Mouse (Mus musculus) thymus, adult 2 months (tissue): Measurements from ENCODE around the gene Tekt5. TPM values are rescaled to one million over a fixed set of nuclear protein-coding genes. Genes with fewer than 3 reads are reported as not detected.

ENCODE experiments used
- DNase-seq: peaks from one replicate; pipeline ENCODE4 v3.0.0; 2021
- H3K27ac ChIP-seq: fragments of 200-500 bp; 2 replicates; pipeline ENCODE4 v1.5.1; 2012; ENCODE audit warnings: low read length, control low read depth; ENCODE audit not compliant: control insufficient read depth, insufficient read depth
- H3K27me3 ChIP-seq: fragments of 200-500 bp; 2 replicates; pipeline ENCODE4 v1.6.1; 2012; ENCODE audit warnings: mild to moderate bottlenecking, low read length, moderate library complexity, mixed read lengths; ENCODE audit not compliant: control insufficient read depth, insufficient read depth
- H3K36me3 ChIP-seq: fragments of 200-500 bp; 2 replicates; pipeline ENCODE4 v1.6.1; 2012; ENCODE audit warnings: mild to moderate bottlenecking, low read length, moderate library complexity; ENCODE audit not compliant: control insufficient read depth, insufficient read depth
- H3K4me1 ChIP-seq: fragments of 200-500 bp; replicated peaks from 2 replicates; pipeline ENCODE4 v1.6.1; 2012; ENCODE audit warnings: low read length; ENCODE audit not compliant: control insufficient read depth, insufficient read depth
- H3K4me3 ChIP-seq: fragments of 200-500 bp; 2 replicates; pipeline ENCODE4 v1.5.1; 2012; ENCODE audit warnings: mild to moderate bottlenecking, low read length, control low read depth, moderate library complexity; ENCODE audit not compliant: control insufficient read depth, insufficient read depth
- CTCF ChIP-seq: fragments of 200-500 bp; IDR thresholded peaks from 2 replicates; pipeline ENCODE4 v1.5.1; 2012; ENCODE audit warnings: mild to moderate bottlenecking, control low read depth, low read length, moderate library complexity, borderline replicate concordance; ENCODE audit not compliant: control insufficient read depth, poor library complexity, insufficient read depth; ENCODE audit errors: extremely low read depth
- POLR2A ChIP-seq: fragments of 200-500 bp; IDR thresholded peaks from 2 replicates; pipeline ENCODE4 v1.6.1; 2012; ENCODE audit warnings: mild to moderate bottlenecking, low read length, control low read depth, moderate library complexity; ENCODE audit not compliant: control insufficient read depth, poor library complexity, insufficient read depth; ENCODE audit errors: extremely low read depth
- WGBS: fragments of 180-500 bp; shearing (Covaris S2); methylation state at CpG from one replicate; pipeline ENCODE4 v1.1.7; 2018; 5-methylcytosine and 5-hydroxymethylcytosine counted together
- polyA plus RNA-seq: library from polyadenylated mRNA; depleted of rRNA; stranded (reverse); fragments of >200 nt; gene quantifications from 2 replicates; pipeline ENCODE4 v1.2.3, GENCODE M21; 2012

Gene Tekt5
- polyA plus RNA-seq, 1 experiment: 1.7 TPM

DNA sequence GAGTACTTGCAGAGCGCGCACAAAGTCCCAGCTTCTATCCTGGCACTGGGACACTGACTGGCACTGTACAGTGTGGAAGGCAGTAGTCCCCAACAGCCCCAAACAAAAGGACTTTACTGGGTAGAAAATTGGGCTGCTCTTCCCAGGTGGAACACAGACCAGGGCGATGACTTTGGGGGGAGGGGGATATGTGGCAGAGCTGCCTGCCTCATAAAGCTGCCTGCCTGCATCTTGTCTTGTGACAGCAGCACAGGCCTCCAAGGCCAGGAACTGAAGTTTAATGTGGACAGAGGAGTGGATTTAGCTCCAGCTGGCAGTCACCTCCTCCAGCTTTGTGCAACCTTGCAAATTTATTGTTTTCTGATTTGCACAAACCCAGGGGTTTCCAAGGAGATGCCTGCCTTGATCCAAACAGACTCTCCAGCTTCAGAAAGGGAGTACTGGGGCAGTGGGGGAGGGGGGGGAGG is 25.8 kb downstream of the Tekt5 start:
- Histone ChIP-seq H3K4me3 (no peak overlapping the region), H3K4me1 (no peaks in the 10 kb centered on the region), H3K36me3 (no peaks in the 10 kb centered on the region), H3K27me3 (no peaks in the 10 kb centered on the region), H3K27ac (no peak overlapping the region)
- no peak for TF ChIP-seq POLR2A
- no peak for TF ChIP-seq CTCF
- DNase-seq: no peak
- WGBS: 95% methylated on average over 3 of the region's 3 CpGs

GRCm38 (mm10) chr16:10366240-10367217 is 28.8 kb downstream of the Tekt5 start:
- 91% methylated on average over 14 of the region's 14 CpGs for WGBS
- TF ChIP-seq POLR2A: no peak
- Histone ChIP-seq H3K4me3 (no peak overlapping the region), H3K36me3 (no peaks in the 10 kb centered on the region), H3K27ac (no peak overlapping the region), H3K27me3 (no peaks in the 10 kb centered on the region), H3K4me1 (no peaks in the 10 kb centered on the region)
- no peak for DNase-seq

DNA sequence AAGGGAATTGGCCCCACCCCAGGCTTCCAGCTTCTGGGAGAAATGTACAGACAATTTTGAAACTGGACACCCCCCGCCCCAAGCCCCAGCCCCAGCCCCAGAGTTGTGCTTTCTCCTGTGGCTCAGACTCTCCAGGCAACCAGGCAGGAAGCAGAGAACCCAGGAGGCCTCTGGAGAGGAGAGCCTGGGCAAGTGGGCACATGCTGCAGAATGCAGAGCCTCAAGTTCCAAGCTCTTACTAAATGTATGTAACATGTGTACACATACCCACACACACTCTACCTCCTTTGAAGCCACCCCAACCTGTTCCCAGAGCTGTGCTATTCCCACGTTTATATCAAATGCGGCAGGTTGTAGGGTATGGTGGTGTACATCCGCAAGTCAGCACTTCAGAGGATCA is 29.5 kb downstream of the Tekt5 start:
- 89% methylated on average over 4 of the region's 4 CpGs for WGBS
- no peak for TF ChIP-seq POLR2A
- no peak for TF ChIP-seq CTCF
- Histone ChIP-seq H3K4me1 (no peaks in the 10 kb centered on the region), H3K36me3 (no peaks in the 10 kb centered on the region), H3K27ac (no peak overlapping the region), H3K4me3 (no peak overlapping the region), H3K27me3 (no peaks in the 10 kb centered on the region)
- no peak for DNase-seq

DNA sequence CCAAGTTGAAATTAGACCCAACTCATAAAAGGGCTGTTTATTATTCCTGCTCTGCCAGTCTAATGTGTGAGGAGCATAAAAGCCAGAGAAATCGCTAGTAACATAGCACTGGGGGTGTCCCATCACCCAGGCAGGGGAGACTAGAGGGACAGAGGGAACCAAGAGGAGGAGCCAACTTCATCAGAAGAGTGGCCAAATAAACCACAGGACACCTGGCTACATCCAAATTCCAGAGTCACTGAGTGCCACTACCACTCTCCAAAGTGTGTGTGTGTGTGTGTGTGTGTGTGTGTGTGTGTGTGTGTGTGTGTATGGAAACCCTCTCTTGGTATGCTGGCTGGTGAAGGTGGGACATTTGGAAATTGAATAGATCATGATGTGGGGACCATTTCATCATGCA is 32.2 kb downstream of the Tekt5 start:
- TF ChIP-seq CTCF (no peak), POLR2A (no peak)
- no peaks in the 10 kb centered on the region for H3K27me3 ChIP-seq
- WGBS: 68% methylated on average over 1 of the region's 1 CpGs
- H3K4me1 ChIP-seq: peaks cover 3% of the 10 kb centered on the region; the same call in 1 of the 2 replicates
- H3K27ac ChIP-seq: no peak overlapping the region
- no peak for DNase-seq
- H3K4me3 ChIP-seq: no peak overlapping the region
- H3K36me3 ChIP-seq: no peaks in the 10 kb centered on the region

DNA sequence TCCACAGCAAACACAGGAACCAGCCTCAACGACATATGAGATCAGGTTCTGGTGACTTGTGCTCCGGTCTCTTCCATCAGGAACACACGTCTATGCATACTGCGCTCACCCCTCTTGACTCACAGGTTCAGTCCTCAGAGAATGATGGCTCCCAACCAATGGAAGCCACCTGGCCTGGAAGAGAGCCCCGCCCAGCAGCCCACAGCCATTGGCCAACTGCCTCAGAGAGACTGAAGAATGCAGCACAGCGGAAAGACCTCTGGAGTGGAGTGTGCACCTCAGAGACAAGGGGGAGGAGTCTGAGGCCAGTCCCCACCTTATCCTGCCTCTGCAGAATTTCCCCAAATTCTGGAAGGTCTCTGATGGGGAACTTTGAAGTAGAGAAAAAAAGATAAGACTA is 36.0 kb downstream of the Tekt5 start:
- WGBS: 90% methylated on average over 6 of the region's 6 CpGs
- DNase-seq: no peak
- H3K27ac ChIP-seq: no peak overlapping the region
- H3K36me3 ChIP-seq: no peaks in the 10 kb centered on the region
- peaks cover 5% of the 10 kb centered on the region; the same call in 1 of the 2 replicates for H3K4me1 ChIP-seq
- no peak overlapping the region for H3K4me3 ChIP-seq
- no peaks in the 10 kb centered on the region for H3K27me3 ChIP-seq
- TF ChIP-seq CTCF (no peak), POLR2A (no peak)

DNA sequence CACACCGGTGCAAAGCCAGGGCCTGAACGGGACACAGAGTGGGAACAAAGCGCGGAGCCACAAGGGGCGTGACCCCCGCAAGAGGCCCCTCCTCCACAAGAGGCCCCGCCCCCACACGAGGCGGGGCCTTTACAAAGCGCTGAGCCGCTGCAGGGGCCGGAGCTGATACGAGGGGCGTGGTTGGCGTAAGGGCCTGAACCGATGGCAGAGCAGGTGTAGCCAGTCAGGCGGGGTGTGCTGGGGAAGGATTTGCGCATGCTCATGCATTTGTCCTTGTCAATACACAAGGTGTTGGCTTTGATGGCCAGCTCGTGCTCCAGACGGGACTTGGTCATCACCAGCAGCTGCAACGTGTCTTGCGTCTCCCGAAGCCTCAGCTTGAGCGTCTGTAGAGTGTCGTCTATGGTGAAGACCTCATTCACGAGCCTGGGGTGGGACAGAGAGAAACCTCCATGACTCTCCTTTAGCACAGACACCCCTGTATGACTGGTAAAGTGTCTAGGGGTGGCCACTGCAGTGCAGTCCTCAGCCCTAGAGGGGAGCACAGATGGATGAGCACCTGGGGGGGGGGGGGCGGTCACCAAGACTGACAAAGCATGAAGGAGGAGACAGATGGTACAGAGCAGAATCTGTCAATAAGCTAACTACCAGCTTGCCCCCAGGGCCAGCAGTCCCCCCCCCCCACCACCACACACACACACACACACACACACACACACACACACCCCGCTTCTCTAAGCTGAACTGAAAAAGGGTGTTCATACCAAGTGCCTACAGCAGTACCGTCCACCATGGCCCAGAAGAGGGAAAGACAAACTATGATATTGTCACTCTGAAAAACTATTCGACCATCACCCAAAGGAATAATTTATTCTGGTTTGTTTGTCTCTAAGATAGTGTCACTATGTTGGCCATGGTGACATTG is 37.0 kb downstream of the Tekt5 start:
- no peaks in the 10 kb centered on the region for H3K36me3 ChIP-seq
- peak; percentile 6 for DNase-seq
- H3K4me3 ChIP-seq: no peak overlapping the region
- peaks cover 5% of the 10 kb centered on the region; the same call in 1 of the 2 replicates for H3K4me1 ChIP-seq
- no peak overlapping the region for H3K27ac ChIP-seq
- H3K27me3 ChIP-seq: no peaks in the 10 kb centered on the region
- WGBS: 33% methylated on average over 30 of the region's 30 CpGs
- no peak for TF ChIP-seq POLR2A
- TF ChIP-seq CTCF: no peak
